Mouse (Mus musculus): Measurements from ENCODE around the gene Iscu.

DNA sequence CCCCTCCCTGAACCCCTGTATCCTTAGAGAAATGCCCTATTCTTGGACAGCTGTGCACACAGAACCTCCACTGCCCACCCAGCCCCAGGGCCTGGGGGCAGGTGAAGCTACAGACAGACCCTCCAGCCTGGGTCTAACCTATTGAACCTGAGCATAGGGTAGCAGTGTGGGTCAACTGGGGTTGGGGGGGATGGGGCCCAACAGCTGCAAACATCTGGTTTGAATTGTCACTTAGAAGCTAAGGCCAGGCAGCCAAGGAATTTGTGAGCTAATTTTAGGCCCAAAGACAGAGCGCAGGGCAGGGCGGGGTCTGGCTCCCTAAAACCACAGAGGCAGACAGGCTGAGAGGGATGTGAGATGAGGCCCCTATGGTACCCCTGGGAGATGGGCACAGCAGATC is 35.6 kb downstream of the Iscu start:
- TF ChIP-seq CTCF (IDR thresholded peaks at IDR 0.05; ENCODE audit: control insufficient read depth, insufficient read depth, insufficient replicate concordance, low read depth, low read length) (no peak), POLR2A (IDR thresholded peaks at IDR 0.05; ENCODE audit: control insufficient read depth, low read depth, low read length) (no peak)
